Mouse (Mus musculus) heart, adult 18-20 months (tissue): ENCODE measurements around the gene Ifitm7. TPM values are rescaled to one million over a fixed set of nuclear protein-coding genes. Genes with fewer than 3 reads are reported as not detected.
"Not testable (repeated sequence)": the region's sequence is repeated elsewhere in the genome, so short reads cannot be mapped to it uniquely, and the experiment has no call there.

ENCODE experiments used
- DNase-seq, 2 experiments: peaks; one replicate each; pipeline ENCODE4 v3.0.0; 2021 to 2022; ENCODE audit warnings: mixed read lengths in 1 of 2
- total RNA-seq, 2 experiments: library from RNA; stranded (reverse); gene quantifications; 2 replicates each; pipeline ENCODE4 v1.2.3; 2021

The Ifitm7 gene
- total RNA-seq, 2 experiments from 2014 or later: not detected

- DNase-seq: not testable (repeated sequence)
These were observed 9.7 kb downstream of the Ifitm7 start for GRCm38 (mm10) chr16:13977026-13977425.

GRCm38 (mm10) chr16:13976358-13976896 lies 10.3 kb downstream of the Ifitm7 start:
- DNase-seq: not testable (repeated sequence)

GRCm38 (mm10) chr16:13972051-13972450 lies 14.6 kb downstream of the Ifitm7 start:
- DNase-seq: no peak

- no peak for DNase-seq
These were observed 17.6 kb downstream of the Ifitm7 start for GRCm38 (mm10) chr16:13969096-13969495.

GRCm38 (mm10) chr16:13962053-13962452 lies 24.6 kb downstream of the Ifitm7 start:
- no peak for DNase-seq

- DNase-seq: no peak
These were observed 35.4 kb downstream of the Ifitm7 start for GRCm38 (mm10) chr16:13951245-13951644.

GRCm38 (mm10) chr16:13946306-13946705 lies 40.4 kb downstream of the Ifitm7 start:
- no peak for DNase-seq

GRCm38 (mm10) chr16:13945153-13945552 lies 41.5 kb downstream of the Ifitm7 start:
- no peak for DNase-seq

- DNase-seq: no peak
These were observed 41.9 kb downstream of the Ifitm7 start for GRCm38 (mm10) chr16:13944752-13945151.

GRCm38 (mm10) chr16:13944178-13944577 lies 42.5 kb downstream of the Ifitm7 start:
- no peak for DNase-seq

- no peak for DNase-seq
These were observed 45.8 kb downstream of the Ifitm7 start for GRCm38 (mm10) chr16:13940847-13941395.

- peak; percentile 12 to 26 for DNase-seq
These were observed 46.4 kb downstream of the Ifitm7 start for GRCm38 (mm10) chr16:13940139-13940846.

Other genes starting within 250 kb of the Ifitm7 start
- gene Rrn3, start 206.2 kb downstream of the Ifitm7 start, total RNA-seq: 10 to 100 TPM; 40.7 to 40.9 TPM
- 10 to 100 TPM; 44.7 to 47.2 TPM for gene Ntan1, start 168.0 kb downstream of the Ifitm7 start, total RNA-seq
- gene Pdxdc1, start 83.8 kb downstream of the Ifitm7 start, total RNA-seq: 10 to 100 TPM; 75.0 to 77.9 TPM
- 1 to 10 TPM; 1.5 to 1.8 TPM for gene Mpv17l, start 83.7 kb downstream of the Ifitm7 start, total RNA-seq
- not detected for gene 2900011O08Rik, start 284 bp downstream of the Ifitm7 start, total RNA-seq
- gene Nde1, start 176.4 kb upstream of the Ifitm7 start, total RNA-seq: 10 to 100 TPM; 26.0 to 28.7 TPM
- gene Marf1, start 176.5 kb upstream of the Ifitm7 start, total RNA-seq: 10 to 100 TPM; 31.3 to 35.9 TPM